Mouse (Mus musculus): ENCODE results near the gene 0610010K14Rik.

The 0610010K14Rik gene

GRCm38 (mm10) chr11:70235254-70235900 is 2.3 kb downstream of the 0610010K14Rik start:
- DNase-seq (ENCODE audit: low spot score), result no peak

DNA sequence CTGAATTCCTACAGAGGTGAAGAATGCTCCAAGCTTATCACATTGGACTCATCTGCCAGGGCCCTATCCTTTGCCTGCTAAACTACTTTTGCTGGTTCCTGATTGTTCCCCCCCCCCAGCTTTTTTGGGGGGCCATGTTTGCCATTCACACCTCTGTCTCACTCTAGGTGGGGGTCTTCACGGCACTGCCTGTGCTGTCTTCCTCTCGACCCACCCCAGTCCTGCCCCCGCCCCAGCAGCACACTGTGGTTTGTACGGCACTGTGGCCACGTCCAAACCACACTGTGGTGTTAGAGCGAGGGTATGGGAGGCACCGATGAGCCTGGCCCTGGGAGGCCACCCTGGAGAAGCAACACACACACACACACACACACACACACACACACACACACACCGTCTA is 3.2 kb downstream of the 0610010K14Rik start:
- no peak for DNase-seq (ENCODE audit: low spot score)

GRCm38 (mm10) chr11:70234037-70234436 is 3.7 kb downstream of the 0610010K14Rik start:
- no peak for DNase-seq (ENCODE audit: low spot score)

- no peak for DNase-seq (ENCODE audit: low spot score)
These were observed 4.7 kb downstream of the 0610010K14Rik start for GRCm38 (mm10) chr11:70233016-70233415.

DNA sequence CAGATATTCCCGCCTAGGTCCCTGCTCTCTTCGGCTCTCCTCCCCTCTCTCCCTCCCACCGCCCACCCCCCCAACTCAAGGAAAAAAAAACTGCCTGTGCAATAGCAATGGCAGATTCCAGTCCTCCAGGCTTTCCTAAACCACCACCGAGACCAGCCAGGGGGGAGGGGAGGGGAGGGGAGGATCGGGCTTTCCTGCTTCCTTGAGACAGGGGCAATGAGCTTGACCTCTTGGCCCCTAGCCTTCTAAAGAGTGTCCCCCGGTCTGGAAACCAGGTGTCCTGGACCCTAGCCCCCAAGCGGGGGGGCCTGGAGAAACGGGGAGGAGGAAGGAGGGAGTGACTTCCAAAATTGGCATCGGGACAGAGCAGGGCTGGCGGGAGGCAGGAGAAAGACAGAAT is 5.2 kb downstream of the 0610010K14Rik start:
- DNase-seq (ENCODE audit: low spot score), result peak; percentile 74

DNA sequence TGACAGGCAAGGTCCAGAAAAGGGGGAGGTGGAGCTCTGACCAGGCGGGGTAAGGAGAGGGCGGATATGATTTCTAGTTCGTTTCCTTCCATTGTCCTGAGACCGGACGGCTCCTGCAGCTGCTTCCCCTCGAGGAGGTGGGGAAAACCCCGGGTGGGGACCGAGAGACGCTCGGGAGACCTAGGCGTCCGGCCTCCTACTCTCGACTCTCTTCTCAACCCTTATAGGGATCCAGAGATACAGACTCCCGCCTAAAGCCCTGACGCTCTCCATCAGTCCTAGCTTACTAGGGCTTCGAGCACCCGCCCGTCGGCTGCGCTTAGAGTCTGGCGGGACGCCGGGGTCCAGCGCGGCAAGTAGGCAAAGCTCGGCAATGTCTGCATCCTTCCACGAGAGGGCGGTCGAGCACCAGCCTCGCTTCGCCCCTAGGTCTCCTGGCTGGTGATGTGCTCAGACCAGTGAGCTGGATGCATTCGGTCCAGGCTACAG is 7.4 kb downstream of the 0610010K14Rik start:
- DNase-seq (ENCODE audit: low spot score), result peak; percentile 72

DNA sequence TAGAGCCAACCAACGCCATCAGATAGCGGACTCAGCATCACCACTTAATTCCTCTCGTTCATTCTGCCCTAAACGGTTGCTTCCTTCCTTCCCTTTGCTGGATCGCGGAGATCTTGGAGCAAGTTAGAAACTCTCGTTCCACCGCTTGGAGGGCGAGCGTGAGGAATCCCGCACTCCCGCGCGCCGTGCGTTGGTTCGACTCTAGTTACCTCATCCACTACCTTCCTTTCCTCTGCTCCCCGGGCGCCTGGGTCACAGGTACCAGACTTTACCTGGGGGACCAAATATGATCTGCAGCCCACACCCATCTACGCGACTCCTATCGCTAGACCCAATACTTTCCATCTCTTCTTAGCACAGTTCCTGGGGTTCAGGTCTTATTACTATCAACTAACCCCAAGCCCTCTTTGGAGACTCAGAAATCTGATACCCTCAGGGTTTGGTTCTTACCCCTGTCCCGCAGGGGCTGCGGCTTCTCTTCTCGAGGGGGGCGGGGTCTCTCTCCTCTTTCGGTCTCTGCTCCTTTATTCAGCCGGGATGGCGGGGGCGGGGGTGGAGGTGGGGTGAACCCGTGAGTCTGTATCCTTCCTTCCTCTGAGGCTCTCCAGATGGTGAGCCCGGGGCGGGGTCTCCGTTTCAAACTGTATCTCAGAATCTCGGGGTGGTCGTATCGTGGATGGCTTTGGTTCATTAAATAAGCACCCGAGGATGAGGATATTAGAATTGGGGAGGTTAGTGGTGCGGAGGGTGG is 8.3 kb downstream of the 0610010K14Rik start, which contains the start of gene Bcl6b:
TSS of gene Bcl6b (minus strand) at position 539 of the 751 bp plus-strand sequence.
- DNase-seq (ENCODE audit: low spot score), result no peak

GRCm38 (mm10) chr11:70228828-70229227 is 8.9 kb downstream of the 0610010K14Rik start:
- no peak for DNase-seq (ENCODE audit: low spot score)

GRCm38 (mm10) chr11:70227661-70228245 is 10.0 kb downstream of the 0610010K14Rik start:
- DNase-seq (ENCODE audit: low spot score), result no peak

DNA sequence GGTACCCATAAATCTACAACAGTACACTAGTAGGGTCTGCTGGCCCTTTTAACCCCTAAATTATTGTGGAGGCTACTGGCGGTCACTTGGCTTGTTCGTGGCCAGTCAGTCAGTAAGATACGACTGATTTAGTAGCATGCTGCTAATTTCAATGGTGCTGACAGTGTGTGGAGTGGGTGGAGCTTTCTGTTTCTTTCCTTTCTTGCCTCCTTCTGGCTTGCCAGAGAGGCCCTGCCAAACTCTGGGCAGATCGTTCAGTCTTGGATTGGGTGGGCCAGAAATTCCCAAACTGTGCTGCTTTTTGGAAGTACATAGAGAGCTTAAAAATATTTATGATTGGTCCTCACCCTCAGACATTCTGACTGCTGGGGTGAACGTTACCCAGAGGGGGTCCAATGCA is 10.6 kb downstream of the 0610010K14Rik start:
- DNase-seq (ENCODE audit: low spot score), result no peak

- DNase-seq (ENCODE audit: low spot score), result no peak
These were observed 11.2 kb downstream of the 0610010K14Rik start for GRCm38 (mm10) chr11:70226602-70226890.

- DNase-seq (ENCODE audit: low spot score), result no peak
These were observed 11.7 kb downstream of the 0610010K14Rik start for GRCm38 (mm10) chr11:70225798-70226601.

DNA sequence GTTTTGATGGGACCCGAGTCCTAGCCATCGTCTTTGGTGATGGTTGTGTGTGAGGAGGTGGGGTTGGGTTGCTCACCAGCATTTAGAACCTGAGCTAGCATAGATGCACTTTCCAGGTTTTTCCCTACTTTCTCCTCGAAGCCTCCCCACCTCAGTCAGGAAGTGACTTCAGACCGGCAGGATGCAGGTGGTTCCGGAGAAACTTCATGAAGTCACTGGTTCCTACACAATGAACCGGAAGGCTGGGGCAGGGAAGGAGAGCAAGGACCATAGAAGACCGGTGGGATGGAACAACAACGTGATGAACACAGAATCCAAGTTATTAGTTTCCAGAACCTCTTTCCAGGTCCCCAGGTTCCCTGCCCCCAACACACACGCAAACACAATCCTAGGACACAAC is 14.0 kb downstream of the 0610010K14Rik start:
- DNase-seq (ENCODE audit: low spot score), result no peak

- no peak for DNase-seq (ENCODE audit: low spot score)
These were observed 15.9 kb downstream of the 0610010K14Rik start for GRCm38 (mm10) chr11:70221603-70222500.

DNA sequence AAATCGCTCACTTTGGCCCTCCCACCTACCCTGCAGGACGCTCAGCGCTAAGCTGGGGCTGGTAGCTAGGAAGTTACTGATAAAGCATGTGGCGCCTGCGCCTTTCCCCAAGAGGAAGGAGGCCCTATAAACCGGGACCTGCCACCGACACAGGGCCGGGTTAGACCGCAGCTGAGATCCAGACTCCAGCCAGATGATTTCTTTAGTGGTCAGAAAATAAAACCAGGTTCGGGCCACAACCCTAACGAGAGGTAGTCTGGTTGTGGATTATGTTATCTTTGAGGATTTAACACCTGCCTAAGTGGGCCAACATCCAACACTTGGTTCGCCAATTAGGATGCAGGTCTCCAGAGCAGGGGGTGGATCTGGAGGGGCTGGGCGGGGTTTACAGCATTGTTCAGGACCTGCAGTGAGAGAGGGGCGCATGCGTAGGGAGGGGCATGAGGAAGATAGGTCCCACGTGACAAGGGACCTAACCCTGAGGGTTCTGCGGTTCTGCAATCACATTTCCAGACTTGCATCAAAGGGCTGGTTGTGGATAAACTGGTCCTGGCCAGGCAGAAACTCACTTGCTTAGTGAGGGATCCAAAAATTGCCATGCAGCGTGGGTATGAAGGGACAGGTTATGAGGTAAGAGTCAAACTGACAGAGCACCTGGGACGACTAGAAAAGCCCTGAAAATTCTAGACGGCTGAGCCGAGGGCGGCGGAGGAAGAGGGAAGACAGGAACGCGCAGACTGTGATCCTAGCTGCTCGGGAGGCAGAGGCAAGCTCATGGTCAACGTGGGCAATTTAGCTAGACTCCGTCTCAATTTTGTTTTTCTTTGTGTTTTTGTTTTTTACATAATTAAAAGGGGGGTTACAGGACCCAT is 16.7 kb downstream of the 0610010K14Rik start, which contains the start of gene Slc16a13:
TSS of gene Slc16a13 (minus strand) at position 334 of the 872 bp plus-strand sequence.
- DNase-seq (ENCODE audit: low spot score), result peak; percentile 63

- no peak for DNase-seq (ENCODE audit: low spot score)
These were observed 17.4 kb downstream of the 0610010K14Rik start for GRCm38 (mm10) chr11:70220323-70220722.

- no peak for DNase-seq (ENCODE audit: low spot score)
These were observed 17.8 kb downstream of the 0610010K14Rik start for GRCm38 (mm10) chr11:70219873-70220272.

- DNase-seq (ENCODE audit: low spot score), result no peak
These were observed 18.8 kb downstream of the 0610010K14Rik start for GRCm38 (mm10) chr11:70218741-70219470.

DNA sequence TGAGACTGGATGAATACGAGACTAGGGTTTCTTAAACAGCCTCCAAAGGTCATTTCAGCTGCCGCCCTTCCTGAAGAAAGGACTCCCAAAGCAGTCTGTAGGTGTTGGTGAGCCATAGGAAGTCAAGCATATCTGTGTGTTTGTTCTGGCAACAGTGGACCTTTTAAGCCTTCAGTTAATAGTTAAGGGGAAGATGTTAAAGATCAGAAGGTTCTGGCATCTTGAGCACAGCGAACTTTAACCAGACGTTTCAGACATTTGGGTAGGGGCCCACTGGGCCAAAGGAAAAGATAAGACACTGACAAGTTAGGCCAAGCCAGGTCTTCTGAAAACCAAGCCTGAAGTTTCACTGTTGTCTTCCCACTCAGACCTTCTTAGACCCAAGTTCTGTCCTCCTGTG is 19.7 kb downstream of the 0610010K14Rik start:
- no peak for DNase-seq (ENCODE audit: low spot score)

Data from ovary, postnatal 10 days (tissue).